Mouse (Mus musculus) embryonic fibroblast, embryonic 13.5 days (primary cell): Measurements from ENCODE around the gene Ndufs2.

Experiments
- CTCF ChIP-seq: IDR thresholded peaks from 2 replicates; pipeline ENCODE4 v1.5.1; 2011; ENCODE audit warnings: mild to moderate bottlenecking, control low read depth, low read length, moderate library complexity, borderline replicate concordance; ENCODE audit not compliant: insufficient read depth
- POLR2A ChIP-seq: IDR thresholded peaks from 2 replicates; pipeline ENCODE4 v1.6.1; 2011; ENCODE audit warnings: low read depth, mild to moderate bottlenecking, control low read depth, low read length, moderate library complexity

DNA sequence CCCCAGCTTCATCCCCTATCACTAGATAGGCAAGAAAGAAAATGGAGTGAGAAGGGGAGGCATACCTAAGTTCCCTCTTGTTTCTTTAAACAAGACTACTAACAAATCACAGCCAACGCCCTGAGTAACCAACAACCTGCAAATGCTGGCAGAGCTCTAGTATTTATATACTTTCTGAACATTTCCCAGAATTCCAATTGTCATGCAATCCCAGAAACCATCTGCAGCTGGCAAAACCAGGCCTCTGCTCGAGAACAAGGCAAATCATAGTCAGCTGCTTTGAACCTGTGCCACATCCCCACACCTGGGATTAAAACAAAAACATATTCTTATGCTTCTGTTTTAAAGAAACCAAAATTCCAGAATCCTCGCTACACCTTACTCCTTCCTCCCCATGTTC lies 42.2 kb upstream of the Ndufs2 start:
- TF ChIP-seq CTCF (no peak), POLR2A (no peak)
